Mouse (Mus musculus) retina, embryonic 14.5 days (tissue): Measurements from ENCODE around the gene Tmem121b.

Experiments
- DNase-seq: peaks from one replicate; pipeline ENCODE4 v3.0.0-alpha.2; 2015; ENCODE audit warnings: low spot score

Gene Tmem121b

DNA sequence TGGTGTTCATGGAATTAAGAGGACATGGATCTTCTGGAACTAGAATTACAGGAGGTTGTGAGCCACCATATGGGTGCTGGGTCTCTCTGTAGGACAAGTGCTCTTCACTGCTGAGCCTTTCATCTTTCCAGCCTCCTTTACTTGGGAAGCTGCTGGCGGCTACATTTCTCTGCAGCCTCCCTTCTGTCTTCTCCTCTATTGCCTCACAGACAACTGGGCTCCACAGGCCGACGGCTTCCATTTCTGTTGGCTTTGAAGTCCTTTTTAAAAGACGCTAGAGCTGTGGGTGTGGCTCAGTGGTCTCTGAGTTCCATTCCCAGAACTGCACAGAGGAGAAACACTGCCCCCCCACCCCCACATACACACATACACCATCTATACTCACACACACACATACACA lies 28.2 kb downstream of the Tmem121b start:
- DNase-seq: no peak

- DNase-seq: no peak
Observed at GRCm38 (mm10) chr6:120464406-120464939, 29.1 kb downstream of the Tmem121b start.

DNA sequence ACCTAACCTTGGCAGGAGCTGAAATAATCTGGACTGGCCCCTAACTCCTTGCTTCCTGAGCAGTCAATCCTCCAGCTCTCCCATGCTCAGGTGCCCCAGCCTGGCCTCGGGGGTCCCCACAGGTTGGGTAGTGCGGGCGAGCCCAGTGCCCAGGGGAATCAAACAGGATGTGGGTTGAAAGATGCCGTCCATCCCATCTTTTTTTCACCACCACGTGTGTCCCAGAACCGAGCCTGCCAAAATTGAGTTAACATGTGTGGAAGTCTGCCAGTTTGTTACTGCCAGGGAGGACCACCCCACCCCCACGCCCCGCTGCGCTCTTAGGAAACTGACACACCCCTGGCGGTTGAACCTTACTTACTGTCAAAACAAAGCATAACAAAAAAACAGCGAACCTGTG lies 29.7 kb downstream of the Tmem121b start:
- no peak for DNase-seq

DNA sequence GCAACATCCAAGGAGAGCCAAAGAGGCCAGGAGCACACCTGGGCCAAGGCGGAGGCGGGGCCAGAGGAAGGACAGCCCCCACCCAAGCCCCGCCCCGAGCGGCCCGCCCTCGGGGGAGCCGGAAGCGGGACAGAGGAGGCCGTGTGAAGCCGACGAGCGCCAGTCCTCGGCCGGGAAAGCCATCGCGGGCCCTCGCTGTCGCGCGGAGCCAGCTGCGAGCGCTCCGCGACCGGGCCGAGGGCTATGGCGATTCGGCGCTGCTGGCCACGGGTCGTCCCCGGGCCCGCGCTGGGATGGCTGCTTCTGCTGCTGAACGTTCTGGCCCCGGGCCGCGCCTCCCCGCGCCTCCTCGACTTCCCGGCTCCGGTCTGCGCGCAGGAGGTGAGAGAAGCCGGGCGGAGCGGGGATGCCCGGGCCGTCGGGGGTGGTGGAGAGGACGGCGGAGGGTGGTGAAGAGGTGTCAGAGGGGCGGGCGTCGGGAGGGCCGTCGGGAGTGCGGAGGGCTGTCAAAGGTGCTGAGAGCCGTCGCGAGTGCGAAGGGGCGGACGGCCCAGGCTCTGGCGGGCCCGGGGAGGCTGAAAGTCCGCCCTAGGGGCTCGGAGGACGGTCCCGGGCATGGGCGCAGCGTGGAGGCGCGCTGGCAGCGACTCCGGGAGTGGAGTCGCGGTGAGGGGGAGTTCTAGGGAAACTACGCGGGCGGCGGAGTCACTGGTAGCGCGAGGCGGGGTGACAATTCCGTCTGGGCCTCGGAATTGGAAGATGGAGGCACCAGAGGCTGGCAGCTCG lies 30.3 kb downstream of the Tmem121b start, which contains the start of gene Il17ra:
Il17ra (plus strand) TSS at position 162 of the 786 bp plus-strand sequence.
- peak; percentile 65 for DNase-seq

- DNase-seq: no peak
Observed at GRCm38 (mm10) chr6:120462251-120462650, 31.4 kb downstream of the Tmem121b start.

- DNase-seq: no peak
Observed at GRCm38 (mm10) chr6:120461217-120461616, 32.4 kb downstream of the Tmem121b start.

DNA sequence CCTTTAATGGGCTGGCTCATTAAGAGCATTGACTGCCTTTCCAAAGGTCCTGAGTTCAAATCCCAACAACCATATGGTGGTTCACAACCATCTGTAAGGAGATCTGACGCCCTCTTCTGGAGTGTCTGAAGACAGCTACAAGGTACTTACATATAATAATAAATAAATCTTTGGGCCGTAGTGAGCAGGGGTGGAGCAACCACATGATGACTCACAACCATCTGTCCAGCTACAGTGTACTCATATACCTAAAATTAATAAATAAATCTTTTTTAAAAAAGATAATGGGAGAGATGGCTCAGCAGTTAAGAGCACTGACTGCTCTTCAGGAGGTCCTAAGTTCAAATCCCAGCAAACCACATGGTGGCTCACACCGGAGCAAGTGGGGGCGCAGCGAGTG lies 35.9 kb downstream of the Tmem121b start:
- no peak for DNase-seq

DNA sequence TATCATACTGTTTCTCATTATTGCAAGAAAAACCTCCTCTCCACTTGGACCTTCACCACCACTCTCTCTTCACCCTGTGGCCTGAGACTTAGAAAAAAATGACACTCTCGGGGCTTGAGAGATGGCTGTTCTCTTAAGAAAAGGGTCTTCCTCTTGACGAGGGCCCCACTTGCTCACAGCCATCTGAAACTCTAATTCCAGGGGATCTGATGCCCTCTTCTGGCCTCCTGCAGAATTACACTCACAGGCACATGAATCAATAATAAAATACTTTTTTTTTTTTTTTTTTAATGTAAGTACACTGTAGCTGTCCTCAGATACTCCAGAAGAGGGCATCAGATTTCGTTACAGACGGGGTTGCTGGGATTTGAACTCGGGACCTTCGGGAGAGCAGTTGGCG lies 36.5 kb downstream of the Tmem121b start:
- no peak for DNase-seq

DNA sequence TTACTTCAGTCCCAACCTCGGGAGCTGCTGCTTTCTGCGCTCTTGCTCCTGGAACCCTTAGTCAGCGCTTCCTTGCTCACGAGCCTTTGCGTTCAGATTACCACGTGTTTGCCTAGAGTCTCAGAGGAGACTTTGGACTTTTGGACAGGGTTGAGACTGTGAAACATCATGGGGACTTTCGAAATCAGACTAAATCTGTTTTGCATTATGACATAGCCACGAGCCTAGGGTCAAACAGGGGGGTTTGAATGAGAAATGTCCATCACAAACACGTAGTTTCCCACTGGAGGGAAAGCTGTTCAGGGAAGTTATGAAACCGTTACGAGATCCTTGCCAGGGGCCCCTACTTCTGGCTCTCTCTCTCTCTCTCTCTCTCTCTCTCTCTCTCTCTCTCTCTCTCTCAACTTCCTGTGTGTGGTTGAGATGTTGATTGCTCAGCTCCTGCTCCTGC lies 39.0 kb downstream of the Tmem121b start:
- DNase-seq: no peak

GRCm38 (mm10) chr6:120453556-120453955 lies 40.1 kb downstream of the Tmem121b start:
- DNase-seq: no peak

DNA sequence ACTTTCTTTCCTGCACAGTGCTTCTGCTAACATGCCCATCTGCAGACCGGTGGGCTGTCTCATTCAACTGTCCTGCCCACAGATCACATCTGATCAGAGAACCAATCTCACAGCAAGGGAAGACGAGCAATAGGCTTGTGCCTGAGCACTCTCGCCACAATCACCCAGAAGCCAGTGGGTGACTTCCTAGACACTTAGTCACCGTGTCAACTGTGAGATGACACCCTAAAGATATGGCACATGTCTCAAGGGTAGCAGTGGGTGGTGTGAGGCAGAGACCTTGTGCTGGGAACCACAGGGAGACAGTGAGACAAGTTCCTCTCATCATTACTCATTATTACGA lies 40.5 kb downstream of the Tmem121b start:
- DNase-seq: no peak

DNA sequence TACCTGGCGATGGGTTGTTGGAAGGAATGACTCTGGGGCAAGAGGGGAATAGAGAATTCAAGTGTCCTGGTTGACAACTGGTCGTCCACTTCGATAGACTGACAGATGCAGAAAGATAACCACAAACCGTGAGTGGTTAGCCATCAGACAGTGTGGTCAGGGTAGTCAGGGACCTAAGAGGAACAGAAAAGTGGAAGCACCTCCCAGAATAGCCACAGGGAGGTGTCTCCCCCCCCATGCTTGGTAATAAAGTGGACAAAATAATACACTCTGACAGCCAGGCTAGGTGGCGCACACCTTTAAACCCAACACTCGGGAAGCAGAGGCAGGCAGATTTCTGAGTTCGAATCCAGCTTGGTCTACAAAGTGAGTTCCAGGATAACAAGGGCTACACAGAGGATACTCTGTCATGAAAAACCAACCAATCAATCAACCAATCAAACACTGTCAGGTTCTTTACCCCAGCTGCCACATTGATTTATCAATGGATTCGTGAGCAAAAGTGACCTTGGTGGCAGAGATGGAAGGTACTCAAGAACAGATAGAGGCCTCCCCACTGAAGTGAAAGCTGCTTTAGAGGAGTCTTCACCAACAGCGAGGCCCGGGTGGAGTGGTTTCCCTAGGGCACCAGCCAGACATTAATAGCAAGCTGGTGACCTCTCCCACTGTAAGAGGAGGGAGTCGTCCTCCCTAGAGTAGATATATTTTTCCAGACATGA lies 41.1 kb downstream of the Tmem121b start:
- DNase-seq: no peak

DNA sequence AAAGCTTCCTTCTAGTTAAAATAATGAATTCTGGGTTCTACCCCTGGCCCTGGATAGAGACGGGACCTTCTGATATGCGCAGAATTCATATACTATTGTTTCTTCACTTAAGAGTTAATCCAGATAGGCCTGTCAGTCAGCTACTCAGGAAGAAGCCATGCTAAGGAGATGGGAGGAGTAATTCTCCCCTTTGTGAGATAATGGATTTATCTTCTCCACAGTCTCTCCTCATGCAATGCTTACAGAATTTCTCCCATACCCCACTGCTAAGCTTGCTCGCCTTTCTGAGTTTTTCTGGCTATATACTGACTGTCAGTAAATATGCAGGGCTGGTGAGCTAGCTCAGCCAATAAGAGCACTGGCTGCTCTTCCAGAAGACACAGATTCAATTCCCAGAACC lies 43.4 kb downstream of the Tmem121b start:
- no peak for DNase-seq

DNA sequence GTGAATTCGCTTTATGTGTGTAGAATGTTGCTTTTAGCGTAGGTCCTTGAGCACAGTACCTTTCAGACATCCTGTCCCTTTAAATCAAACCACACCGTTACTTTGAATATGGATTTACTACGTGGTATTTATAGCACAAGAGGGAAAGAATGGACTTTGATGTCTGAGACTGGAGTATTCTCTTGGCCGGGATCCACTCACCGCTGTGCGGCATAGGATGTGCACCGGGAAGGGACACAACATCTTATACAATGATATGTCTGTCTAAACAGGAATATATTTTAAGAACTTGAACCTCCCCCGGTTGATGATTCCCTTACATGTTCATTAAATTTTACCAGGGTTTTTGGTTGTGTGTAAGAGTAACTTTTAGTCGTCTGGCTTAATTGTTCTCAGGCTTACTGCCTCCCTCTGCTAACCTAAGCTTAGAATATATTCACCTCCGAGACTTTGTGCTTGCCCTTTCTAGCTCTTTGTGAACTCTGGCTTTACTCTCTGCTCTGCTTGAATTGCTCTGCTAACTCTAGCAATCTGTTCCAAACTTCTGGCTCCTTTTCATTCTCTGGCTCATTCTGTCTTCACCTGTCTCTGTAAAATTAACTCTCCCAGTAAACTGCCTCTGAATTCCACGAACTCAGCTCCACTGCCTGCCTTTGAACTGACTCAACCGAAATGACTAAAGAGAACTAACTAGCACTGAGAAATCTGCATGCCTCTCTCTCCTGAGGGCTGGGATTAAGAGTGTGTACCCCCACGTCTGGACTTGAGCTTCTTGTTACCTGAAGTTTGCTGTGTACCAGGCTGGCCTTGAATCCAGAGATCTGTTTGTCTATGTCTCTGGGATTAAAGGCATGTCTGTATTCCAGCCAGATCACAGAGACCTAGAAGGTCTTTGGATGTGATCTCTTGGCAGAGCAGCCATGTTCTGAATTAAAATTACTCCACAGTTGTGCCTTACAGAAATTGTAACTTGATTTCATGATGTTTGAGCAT lies 49.9 kb downstream of the Tmem121b start:
- no peak for DNase-seq

DNA sequence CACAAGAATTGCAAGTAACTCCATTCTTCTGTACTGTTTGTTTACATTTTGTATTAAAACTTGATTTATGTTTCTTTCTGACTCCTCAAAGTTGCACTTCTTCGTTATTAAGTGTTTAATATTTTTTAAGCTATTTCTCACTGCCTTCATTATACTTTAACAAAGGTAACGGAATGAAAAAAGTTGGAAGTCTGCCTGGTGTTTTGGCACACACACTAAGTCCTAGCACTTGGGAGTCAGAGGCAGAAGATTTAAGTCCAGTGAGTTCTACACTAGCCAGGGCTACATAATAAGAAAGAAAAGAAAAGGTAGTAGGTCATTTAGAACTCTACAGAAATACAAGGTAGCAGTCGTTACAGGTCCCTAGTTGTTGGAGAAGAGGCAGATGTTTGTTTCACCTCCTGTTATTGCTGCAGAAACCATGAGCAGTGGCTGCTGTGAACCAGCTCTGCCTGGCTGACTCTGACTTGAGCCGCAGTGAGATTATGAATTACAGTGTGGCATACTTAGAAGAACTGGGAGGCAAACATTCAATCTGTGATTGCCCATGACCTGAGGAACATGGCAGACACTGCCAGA lies 51.3 kb downstream of the Tmem121b start:
- no peak for DNase-seq
